Mouse (Mus musculus) lung, adult 2 months (tissue): ENCODE results near the gene Gm5901. TPM values are rescaled to one million over a fixed set of nuclear protein-coding genes. Genes with fewer than 3 reads are reported as not detected.

Experiments used
- DNase-seq: peaks from one replicate; pipeline ENCODE4 v3.0.0; 2022
- H3K4me1 ChIP-seq: fragments of 200-500 bp; 2 replicates; pipeline ENCODE4 v1.6.1; 2011; ENCODE audit warnings: low read length; ENCODE audit not compliant: control insufficient read depth, insufficient read depth
- H3K4me3 ChIP-seq: fragments of 200-500 bp; replicated peaks from 2 replicates; pipeline ENCODE3; 2011; ENCODE audit warnings: low read depth, mild to moderate bottlenecking, control low read depth, low read length; ENCODE audit errors: extremely low read depth
- CTCF ChIP-seq: fragments of 200-500 bp; IDR thresholded peaks from 2 replicates; pipeline ENCODE4 v1.5.1; 2011; ENCODE audit warnings: mild to moderate bottlenecking, low read length, control low read depth; ENCODE audit not compliant: insufficient read depth
- POLR2A ChIP-seq: fragments of 200-500 bp; IDR thresholded peaks from 2 replicates; pipeline ENCODE4 v1.6.1; 2011; ENCODE audit warnings: low read depth, mild to moderate bottlenecking, control low read depth, low read length, borderline replicate concordance; ENCODE audit errors: extremely low read depth
- WGBS: fragments of 180-500 bp; shearing (Covaris S2); methylation state at CpG from one replicate; pipeline ENCODE4 v1.1.7; 2018; 5-methylcytosine and 5-hydroxymethylcytosine counted together
- polyA plus RNA-seq: library from polyadenylated mRNA; depleted of rRNA; stranded (reverse); fragments of >200 nt; gene quantifications from 2 replicates; pipeline ENCODE4 v1.2.3, GENCODE M21; 2012; rRNA removed

Gm5901 gene
- polyA plus RNA-seq, 1 experiment, result not detected

DNA sequence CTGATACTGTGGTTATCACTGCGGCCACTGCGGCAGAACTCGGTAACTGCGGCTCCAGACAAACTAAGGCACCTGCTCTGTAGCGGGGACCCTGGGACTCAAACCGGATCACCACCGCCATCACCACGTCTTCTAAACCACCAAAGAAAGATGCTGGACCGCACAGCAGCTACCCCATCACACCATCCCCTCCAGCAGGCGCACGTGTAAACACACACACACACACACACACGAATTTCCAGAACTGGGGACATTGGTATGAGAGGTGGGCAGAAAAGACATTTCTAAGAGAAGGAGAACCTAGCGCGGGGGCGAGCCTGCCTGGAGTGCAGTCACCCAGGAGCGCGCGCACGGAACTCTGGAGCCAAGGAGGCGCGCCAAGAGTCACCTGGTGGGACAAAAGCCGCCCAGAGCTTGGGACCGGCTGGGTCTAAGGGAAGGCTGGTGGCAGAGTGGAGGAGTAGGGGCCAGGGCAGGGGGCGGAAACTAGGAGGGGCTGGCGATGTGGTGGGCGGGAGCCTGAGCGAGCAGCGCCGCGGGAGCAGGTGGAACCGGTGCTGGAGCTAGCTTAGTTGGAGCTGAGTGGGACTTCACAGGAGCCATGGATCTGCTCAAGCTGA, 50.7 kb downstream of the Gm5901 start, which contains the start of gene Cckbr:
TSS of gene Cckbr (plus strand) at position 308 of the 620 bp plus-strand sequence.
- H3K4me3 ChIP-seq, result no peak within 1 kb of the TSS
- TF ChIP-seq POLR2A, result no peak
- no peak for TF ChIP-seq CTCF
- WGBS, result 3% methylated on average over 31 of the region's 31 CpGs

DNA sequence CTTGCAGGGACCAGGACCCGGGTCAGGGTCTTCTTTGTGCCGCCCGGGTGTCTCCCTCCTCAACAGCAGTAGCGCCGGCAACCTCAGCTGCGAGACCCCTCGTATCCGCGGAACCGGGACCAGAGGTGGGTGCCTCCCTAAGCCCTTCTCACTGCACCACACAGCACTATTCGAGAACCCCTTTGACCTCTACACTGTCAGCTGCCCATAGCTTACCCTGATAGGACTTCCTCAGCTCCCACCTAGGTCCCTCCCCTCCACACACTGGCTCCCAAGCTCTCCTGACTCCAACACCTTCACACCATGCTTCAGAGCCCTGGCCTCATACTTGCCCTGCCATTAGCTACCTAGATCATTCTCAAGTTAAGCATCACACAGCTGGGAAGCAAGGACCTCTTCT, 51.2 kb downstream of the Gm5901 start:
- WGBS, result 2% methylated on average over 11 of the region's 11 CpGs
- no peaks in the 10 kb centered on the region for H3K4me1 ChIP-seq
- no peak for DNase-seq
- TF ChIP-seq POLR2A (no peak), CTCF (no peak)
- no peak overlapping the region for H3K4me3 ChIP-seq

More for the DNA sequence above, 50.7 kb downstream of the Gm5901 start, which contains the start of gene Cckbr:
- H3K4me1 ChIP-seq, result no peaks in the 10 kb centered on the region
- DNase-seq, result no peak

Other genes starting within 250 kb of the Gm5901 start
- not detected in 2 replicates for gene Olfr683, start 228.0 kb upstream of the Gm5901 start, polyA plus RNA-seq
- gene Olfr684, start 211.4 kb upstream of the Gm5901 start, polyA plus RNA-seq, result not detected in 2 replicates
- not detected in 2 replicates for gene Olfr685, start 189.0 kb upstream of the Gm5901 start, polyA plus RNA-seq
- gene Olfr686, start 167.6 kb upstream of the Gm5901 start, polyA plus RNA-seq, result not detected in 2 replicates
- not detected in 2 replicates for gene Olfr688, start 86.9 kb upstream of the Gm5901 start, polyA plus RNA-seq
- not detected in 2 replicates for gene Olfr689, start 63.9 kb upstream of the Gm5901 start, polyA plus RNA-seq
- gene Olfr690, start 40.9 kb upstream of the Gm5901 start, polyA plus RNA-seq, result not detected in 2 replicates
- gene Olfr691, start 32.8 kb upstream of the Gm5901 start, polyA plus RNA-seq, result not detected in 2 replicates
- not detected in 2 replicates for gene Olfr692, start 6.8 kb upstream of the Gm5901 start, polyA plus RNA-seq
- gene Fam160a2, start 25.0 kb downstream of the Gm5901 start, polyA plus RNA-seq, result 46.7 and 57.9 TPM in 2 replicates
- 0.12 and 0.14 TPM in 2 replicates for gene Cnga4, start 29.5 kb downstream of the Gm5901 start, polyA plus RNA-seq
- not detected in 2 replicates for gene Cckbr, start 50.7 kb downstream of the Gm5901 start, polyA plus RNA-seq
- 52.5 and 76.9 TPM in 2 replicates for gene Cavin3, start 107.3 kb downstream of the Gm5901 start, polyA plus RNA-seq
- 80.7 and 90.0 TPM in 2 replicates for gene Smpd1, start 179.3 kb downstream of the Gm5901 start, polyA plus RNA-seq
- gene Apbb1, start 206.6 kb downstream of the Gm5901 start, polyA plus RNA-seq, result 185 and 193 TPM in 2 replicates
- 2.6 and 3.8 TPM in 2 replicates for gene Hpx, start 225.1 kb downstream of the Gm5901 start, polyA plus RNA-seq